Mouse (Mus musculus): ENCODE measurements at regions not wholly inside any gene's neighbourhood (a gene's known extent, or its start where the extent isn't known, plus 50 kb on each side); places are given as distances from the start of the nearest gene placed in this dataset.

DNA sequence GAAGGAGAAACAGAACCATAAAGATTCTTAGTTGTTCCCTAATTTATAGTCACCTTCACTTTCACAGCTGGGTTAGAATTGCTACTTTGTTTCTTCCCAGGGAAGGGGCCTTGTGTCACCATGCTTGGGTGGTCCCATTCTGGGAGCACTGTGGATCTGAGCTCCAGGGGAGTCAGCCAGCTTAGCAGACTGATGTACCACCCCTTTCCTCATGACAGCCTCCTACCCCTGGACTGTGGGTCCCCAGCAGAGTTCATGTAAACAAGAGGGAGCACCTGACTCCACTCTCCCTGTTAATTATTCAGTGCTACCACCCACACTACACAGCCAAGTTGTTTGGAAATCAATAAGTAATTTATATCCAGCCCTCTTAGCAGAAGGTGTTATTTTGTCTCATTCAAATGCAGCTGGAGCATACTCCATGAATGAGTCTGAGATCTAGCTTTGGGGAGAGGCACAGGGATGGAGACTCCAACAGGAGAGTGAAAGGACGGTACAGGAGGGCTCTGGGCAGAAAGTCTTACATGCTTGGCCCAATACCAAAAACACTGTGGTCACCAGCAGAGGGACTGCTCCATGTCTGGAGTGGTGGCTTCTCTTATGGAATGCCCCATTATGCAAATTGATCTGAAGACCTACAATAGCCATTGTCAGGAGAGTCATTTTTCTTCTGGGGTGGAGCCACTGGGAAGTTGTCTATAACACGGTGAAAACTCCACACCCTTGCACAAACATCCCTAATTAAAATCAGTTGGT is 51.1 kb upstream of the Dock1 start:
- no peaks in the 10 kb centered on the region for H3K9me3 ChIP-seq (ENCODE audit: control insufficient read depth, low read length)
- no peak overlapping the region for H3K27ac ChIP-seq (ENCODE audit: low read length)
- no peak overlapping the region for H3K4me2 ChIP-seq (ENCODE audit: low read depth, low read length)
- no peaks in the 10 kb centered on the region for H3K27me3 ChIP-seq (replicated peaks; ENCODE audit: control insufficient read depth, insufficient read depth, low read length)
- H3K9ac ChIP-seq (ENCODE audit: low read depth, low read length) = no peak overlapping the region
- no peak overlapping the region for H3K4me3 ChIP-seq (ENCODE audit: low read length)
- no peaks in the 10 kb centered on the region for H3K36me3 ChIP-seq (ENCODE audit: control insufficient read depth, insufficient read depth, low read length)
- no peak for ATAC-seq
- no peaks in the 10 kb centered on the region for H3K4me1 ChIP-seq (ENCODE audit: control insufficient read depth, insufficient read depth, low read length)
- WGBS = 35% methylated on average over 2 of the region's 2 CpGs

DNA sequence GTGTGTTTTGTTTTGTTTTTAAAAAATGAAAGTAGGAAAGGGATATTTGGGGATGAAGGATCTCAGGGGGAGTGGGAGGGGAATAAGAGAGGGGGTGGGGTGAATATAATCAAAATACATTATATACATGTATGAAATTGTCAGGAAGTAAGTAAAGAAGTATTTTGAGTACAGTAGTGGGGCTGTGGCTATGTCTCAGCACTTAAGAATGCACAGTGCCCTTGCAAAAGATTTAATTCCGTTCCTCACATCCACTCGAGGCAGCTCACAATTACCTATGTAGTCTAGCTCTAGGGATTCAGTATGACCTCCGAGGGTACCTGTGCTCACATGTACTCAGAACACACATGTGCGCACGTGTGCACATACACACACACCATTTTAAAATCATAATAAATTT is 50.4 kb upstream of the Dock1 start:
- 78% methylated on average over 5 of the region's 5 CpGs for WGBS
- Histone ChIP-seq H3K9ac (ENCODE audit: low read depth, low read length) (no peak overlapping the region), H3K4me3 (ENCODE audit: low read length) (no peak overlapping the region), H3K4me2 (ENCODE audit: low read depth, low read length) (no peak overlapping the region), H3K4me1 (ENCODE audit: control insufficient read depth, insufficient read depth, low read length) (no peaks in the 10 kb centered on the region), H3K36me3 (ENCODE audit: control insufficient read depth, insufficient read depth, low read length) (no peaks in the 10 kb centered on the region), H3K27ac (ENCODE audit: low read length) (no peak overlapping the region), H3K9me3 (ENCODE audit: control insufficient read depth, low read length) (no peaks in the 10 kb centered on the region), H3K27me3 (replicated peaks; ENCODE audit: control insufficient read depth, insufficient read depth, low read length) (no peaks in the 10 kb centered on the region)
- no peak for ATAC-seq

All from intestine, embryonic 16.5 days (tissue).